Mouse (Mus musculus): ENCODE data around the gene Fcer1g.

Fcer1g gene

GRCm38 (mm10) chr1:171195046-171195822 lies 38.9 kb downstream of the Fcer1g start:
- in situ Hi-C loops (cut with MboI; ENCODE audit: unreplicated experiment in 2 of 2) = no loop called here

GRCm38 (mm10) chr1:171193911-171194830 lies 40.0 kb downstream of the Fcer1g start:
- in situ Hi-C loops (cut with MboI; ENCODE audit: unreplicated experiment in 2 of 2) = no loop called here

- in situ Hi-C loops (cut with MboI; ENCODE audit: unreplicated experiment in 2 of 2) = no loop called here
Observed at GRCm38 (mm10) chr1:171193093-171193840, 40.9 kb downstream of the Fcer1g start.

GRCm38 (mm10) chr1:171192283-171192682 lies 41.9 kb downstream of the Fcer1g start:
- in situ Hi-C loops (cut with MboI; ENCODE audit: unreplicated experiment in 2 of 2) = no loop called here

GRCm38 (mm10) chr1:171190832-171191231 lies 43.3 kb downstream of the Fcer1g start:
- in situ Hi-C loops (cut with MboI; ENCODE audit: unreplicated experiment in 2 of 2) = no loop called here

- in situ Hi-C loops (cut with MboI; ENCODE audit: unreplicated experiment in 2 of 2) = no loop called here
Observed at GRCm38 (mm10) chr1:171189476-171190114, 44.6 kb downstream of the Fcer1g start.

- in situ Hi-C loops (cut with MboI; ENCODE audit: unreplicated experiment in 2 of 2) = no loop called here
Observed at GRCm38 (mm10) chr1:171189046-171189445, 45.1 kb downstream of the Fcer1g start.

- in situ Hi-C loops (cut with MboI; ENCODE audit: unreplicated experiment in 2 of 2) = no loop called here
Observed at GRCm38 (mm10) chr1:171187851-171188700, 46.1 kb downstream of the Fcer1g start.

- in situ Hi-C loops (cut with MboI; ENCODE audit: unreplicated experiment in 2 of 2) = no loop called here
Observed at GRCm38 (mm10) chr1:171185655-171186054, 48.5 kb downstream of the Fcer1g start.

GRCm38 (mm10) chr1:171184314-171184713 lies 49.9 kb downstream of the Fcer1g start:
- in situ Hi-C loops (cut with MboI; ENCODE audit: unreplicated experiment in 2 of 2) = no loop called here

GRCm38 (mm10) chr1:171183620-171184019 lies 50.5 kb downstream of the Fcer1g start:
- in situ Hi-C loops (cut with MboI; ENCODE audit: unreplicated experiment in 2 of 2) = no loop called here

GRCm38 (mm10) chr1:171183025-171183424 lies 51.1 kb downstream of the Fcer1g start:
- in situ Hi-C loops (cut with MboI; ENCODE audit: unreplicated experiment in 2 of 2) = no loop called here

All from v-Abl transformed pro-B cells (cell line).